Mouse (Mus musculus) kidney, adult 2 months (tissue): ENCODE results near the gene B4galt5.

ENCODE experiments used
- CTCF ChIP-seq: fragments of 200-500 bp; conservative IDR thresholded peaks from 2 replicates; pipeline ENCODE4 v1.5.1; 2011; ENCODE audit warnings: low read depth, mild to moderate bottlenecking, control low read depth, low read length, moderate library complexity, mixed read lengths; ENCODE audit not compliant: insufficient read depth, insufficient read length
- POLR2A ChIP-seq: fragments of 200-500 bp; IDR thresholded peaks from one replicate; pipeline ENCODE4 v1.6.1; 2011; ENCODE audit warnings: low read depth, low read length, control low read depth

GRCm38 (mm10) chr2:167386998-167387397 is 38.0 kb upstream of the B4galt5 start:
- TF ChIP-seq CTCF: no peak
- TF ChIP-seq POLR2A: no peak
